Mouse (Mus musculus): ENCODE results near the gene Impdh2.

The Impdh2 gene

GRCm38 (mm10) chr9:108611488-108611887, 51.4 kb downstream of the Impdh2 start:
- no peak for DNase-seq

Data from cerebellum, adult 8-10 months (tissue).